Mouse (Mus musculus) G1E (cell line): ENCODE results near the gene Tbc1d2.

Experiments used
- CTCF ChIP-seq: IDR thresholded peaks from 2 replicates; pipeline ENCODE4 v1.5.1; 2012; ENCODE audit warnings: low read depth, low read length, inconsistent platforms, mixed read lengths
- GATA1 ChIP-seq: IDR thresholded peaks from 2 replicates; pipeline ENCODE4 v1.6.1; 2012; ENCODE audit warnings: borderline replicate concordance, low read length, inconsistent platforms, mixed read lengths
- GATA2 ChIP-seq: IDR thresholded peaks from 2 replicates; pipeline ENCODE4 v1.6.1; 2012; ENCODE audit warnings: low read depth, low read length, inconsistent platforms, borderline replicate concordance
- POLR2AphosphoS5 ChIP-seq: IDR thresholded peaks from 2 replicates; pipeline ENCODE4 v1.6.1; 2012; ENCODE audit warnings: low read depth, low read length, inconsistent platforms; ENCODE audit not compliant: insufficient replicate concordance
- TAL1 ChIP-seq: conservative IDR thresholded peaks from 2 replicates; pipeline ENCODE4 v1.6.1; 2012; ENCODE audit warnings: low read depth, low read length, inconsistent platforms, mixed read lengths

DNA sequence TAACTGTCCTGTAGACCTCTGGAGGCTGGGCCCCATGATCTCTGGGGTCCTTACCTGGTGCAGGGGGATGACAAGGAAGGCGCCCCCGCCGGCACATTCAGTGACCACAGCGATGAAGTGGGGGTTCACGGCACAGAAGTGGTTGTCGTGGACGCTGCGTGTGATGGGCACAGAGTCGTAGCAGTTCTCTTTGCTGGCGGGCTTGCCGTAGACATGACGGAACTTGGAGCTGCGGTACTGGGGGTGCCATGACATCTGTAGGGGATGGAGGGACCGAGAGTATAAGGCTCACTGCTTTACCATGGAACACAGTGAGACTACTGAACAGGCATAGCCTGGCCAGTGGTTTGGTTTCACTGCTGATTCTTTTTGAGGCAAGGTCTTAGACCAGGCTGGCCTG lies 87.2 kb downstream of the Tbc1d2 start:
- no peak for TF ChIP-seq CTCF
- TF ChIP-seq POLR2AphosphoS5, result no peak
- no peak for TF ChIP-seq GATA1
- TF ChIP-seq TAL1, result no peak
- TF ChIP-seq GATA2, result no peak
